Mouse (Mus musculus) heart, embryonic 14.5 days (tissue): Measurements from ENCODE around the gene Prmt3. TPM values are rescaled to one million over a fixed set of nuclear protein-coding genes. Genes with fewer than 3 reads are reported as not detected.

Experiments
- ATAC-seq: fragments of 200-750 bp; cut with Nextera tagmentation; 2 replicates; pipeline ENCODE4 v1.8.0; 2017; ENCODE audit warnings: low read depth, moderate TSS enrichment; ENCODE audit not compliant: insufficient number of reproducible peaks, insufficient read depth, low FRiP score
- H3K27ac ChIP-seq, 2 experiments: fragments of 200-500 bp in 1 of 2; fragments of 300-500 bp in 1 of 2; sonication (generic) in 1 of 2; replicated peaks in 1 of 2; 2 replicates each; pipeline ENCODE4 v1.5.1; 2012 to 2014; ENCODE audit warnings: low read depth in 2 of 2, low read length in 2 of 2, control low read depth in 1 of 2, mild to moderate bottlenecking in 1 of 2, mixed read lengths in 1 of 2; ENCODE audit not compliant: control insufficient read depth in 1 of 2, insufficient read depth in 1 of 2
- H3K27me3 ChIP-seq: fragments of 300-500 bp; sonication (generic); 2 replicates; pipeline ENCODE4 v1.6.1; 2014; ENCODE audit warnings: mild to moderate bottlenecking, low read length, control low read depth; ENCODE audit not compliant: control insufficient read depth, insufficient read depth
- H3K36me3 ChIP-seq: fragments of 300-500 bp; sonication (generic); 2 replicates; pipeline ENCODE4 v1.6.1; 2014; ENCODE audit warnings: mild to moderate bottlenecking, control low read depth, low read length, mixed read lengths; ENCODE audit not compliant: control insufficient read depth, insufficient read depth
- H3K4me1 ChIP-seq, 2 experiments: fragments of 200-500 bp in 1 of 2; fragments of 300-500 bp in 1 of 2; sonication (generic) in 1 of 2; 2 replicates each; pipeline ENCODE4 v1.6.1; 2012 to 2014; ENCODE audit warnings: low read length in 2 of 2, control low read depth in 1 of 2, mixed read lengths in 1 of 2; ENCODE audit not compliant: control insufficient read depth in 2 of 2, insufficient read depth in 2 of 2
- H3K4me2 ChIP-seq: fragments of 300-500 bp; sonication (generic); 2 replicates; pipeline ENCODE4 v1.6.1; 2014; ENCODE audit warnings: mild to moderate bottlenecking, low read length
- H3K4me3 ChIP-seq, 2 experiments: fragments of 200-500 bp in 1 of 2; fragments of 300-500 bp in 1 of 2; sonication (generic) in 1 of 2; 2 replicates each; pipeline ENCODE4 v1.5.1; 2012 to 2014; ENCODE audit warnings: low read length in 2 of 2, mild to moderate bottlenecking in 2 of 2, control low read depth in 1 of 2, low read depth in 1 of 2, moderate library complexity in 1 of 2; ENCODE audit not compliant: control insufficient read depth in 1 of 2, insufficient read depth in 1 of 2
- H3K9ac ChIP-seq: fragments of 300-500 bp; sonication (generic); 2 replicates; pipeline ENCODE4 v1.6.1; 2014; ENCODE audit warnings: mild to moderate bottlenecking, low read length
- H3K9me3 ChIP-seq: fragments of 300-500 bp; sonication (generic); 2 replicates; pipeline ENCODE4 v1.6.1; 2016; ENCODE audit warnings: low read length, control low read depth; ENCODE audit not compliant: control insufficient read depth
- WGBS: fragments of 180-500 bp; shearing (Covaris S2); extraction: QIAGEN DNeasy Blood & Tissue Kit; methylation state at CpG from one replicate; pipeline ENCODE4 v1.1.7; 2014; 5-methylcytosine and 5-hydroxymethylcytosine counted together
- polyA plus RNA-seq: library from polyadenylated mRNA; unstranded; fragments of >200 nt; fragmentation: Nextera tagmentation; extraction: Ambion mirVana; gene quantifications from 2 replicates; pipeline ENCODE4 v1.2.1, GENCODE M21; 2014

Prmt3 gene
- polyA plus RNA-seq, 1 experiment from 2014 or later, result 45.7 TPM

- no peak overlapping the region for H3K27ac ChIP-seq
- no peak overlapping the region for H3K4me2 ChIP-seq
- H3K9me3 ChIP-seq, result no peaks in the 10 kb centered on the region
- H3K36me3 ChIP-seq, result no peaks in the 10 kb centered on the region
- H3K4me1 ChIP-seq, result peaks cover 9 to 12% of the 10 kb centered on the region in 2 experiments
- 70% methylated on average over 8 of the region's 8 CpGs for WGBS
- no peak overlapping the region for H3K9ac ChIP-seq
- no peaks in the 10 kb centered on the region for H3K27me3 ChIP-seq
- no peak overlapping the region for H3K4me3 ChIP-seq
- no peak for ATAC-seq
These were observed 102.0 kb downstream of the Prmt3 start for GRCm38 (mm10) chr7:49879998-49880707.

GRCm38 (mm10) chr7:49882288-49882687 lies 104.1 kb downstream of the Prmt3 start:
- H3K4me1 ChIP-seq, result peaks cover 9 to 12% of the 10 kb centered on the region in 2 experiments
- peak overlapping the region in 1 of 2 experiments; percentile 44; a peak in 1 of 4 replicates for H3K27ac ChIP-seq
- ATAC-seq, result 0 out of 2 replicates have a peak, but pooled peaks have one; percentile 13
- 9% methylated on average over 4 of the region's 4 CpGs for WGBS
- no peaks in the 10 kb centered on the region for H3K27me3 ChIP-seq
- H3K9me3 ChIP-seq, result no peaks in the 10 kb centered on the region
- H3K36me3 ChIP-seq, result no peaks in the 10 kb centered on the region
- no peak overlapping the region for H3K9ac ChIP-seq
- peak overlapping the region; percentile 55 for H3K4me2 ChIP-seq
- H3K4me3 ChIP-seq, result no peak overlapping the region; a peak in 1 of 4 replicates

- H3K4me3 ChIP-seq, result no peak overlapping the region; a peak in 1 of 4 replicates
- H3K36me3 ChIP-seq, result no peaks in the 10 kb centered on the region
- ATAC-seq, result no peak
- H3K27me3 ChIP-seq, result no peaks in the 10 kb centered on the region
- peak overlapping the region; percentile 55 for H3K4me2 ChIP-seq
- 11% methylated on average over 16 of the region's 16 CpGs for WGBS
- no peaks in the 10 kb centered on the region for H3K9me3 ChIP-seq
- peaks cover 9 to 12% of the 10 kb centered on the region in 2 experiments for H3K4me1 ChIP-seq
- no peak overlapping the region for H3K9ac ChIP-seq
- no peak overlapping the region for H3K27ac ChIP-seq
These were observed 104.7 kb downstream of the Prmt3 start for GRCm38 (mm10) chr7:49882694-49883389.

GRCm38 (mm10) chr7:49887776-49888390 lies 109.7 kb downstream of the Prmt3 start:
- Histone ChIP-seq H3K9me3 (no peaks in the 10 kb centered on the region), H3K27ac (no peak overlapping the region), H3K27me3 (no peaks in the 10 kb centered on the region), H3K4me1 (peaks cover 1 to 3% of the 10 kb centered on the region in 2 experiments; a peak in 3 of 4 replicates), H3K36me3 (no peaks in the 10 kb centered on the region), H3K4me2 (no peak overlapping the region), H3K4me3 (no peak overlapping the region), H3K9ac (no peak overlapping the region)
- no peak for ATAC-seq
- 60% methylated on average over 2 of the region's 2 CpGs for WGBS

DNA sequence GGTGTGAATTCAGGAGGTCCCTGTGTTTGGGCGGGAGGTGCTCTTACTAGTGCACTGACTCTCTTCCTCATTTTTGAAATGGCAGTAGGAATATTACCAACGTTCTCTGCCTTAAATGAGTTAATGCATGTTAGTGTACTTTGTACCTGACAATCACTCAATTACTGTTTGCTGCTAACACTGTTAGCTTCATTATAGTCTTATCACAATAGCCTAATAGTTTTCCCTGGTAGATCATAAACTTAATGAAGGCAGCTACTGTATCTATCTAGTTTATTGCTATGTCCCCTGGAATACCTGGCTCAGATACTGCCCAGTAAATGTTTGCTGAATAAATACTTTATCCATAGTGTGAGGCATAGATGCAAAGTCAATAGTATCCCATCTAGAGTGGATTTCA lies 116.6 kb downstream of the Prmt3 start:
- H3K4me3 ChIP-seq, result no peak overlapping the region
- no peaks in the 10 kb centered on the region for H3K9me3 ChIP-seq
- no peaks in the 10 kb centered on the region for H3K36me3 ChIP-seq
- no peaks in the 10 kb centered on the region for H3K4me1 ChIP-seq
- no peak for ATAC-seq
- H3K4me2 ChIP-seq, result no peak overlapping the region
- H3K27ac ChIP-seq, result no peak overlapping the region
- 67% methylated on average over 2 of the region's 2 CpGs for WGBS
- H3K9ac ChIP-seq, result no peak overlapping the region
- H3K27me3 ChIP-seq, result no peaks in the 10 kb centered on the region

- no peak overlapping the region for H3K9ac ChIP-seq
- no peaks in the 10 kb centered on the region for H3K9me3 ChIP-seq
- WGBS, result 70% methylated on average over 6 of the region's 6 CpGs
- no peaks in the 10 kb centered on the region for H3K4me1 ChIP-seq
- no peak overlapping the region for H3K27ac ChIP-seq
- no peaks in the 10 kb centered on the region for H3K36me3 ChIP-seq
- no peak for ATAC-seq
- no peak overlapping the region for H3K4me2 ChIP-seq
- no peaks in the 10 kb centered on the region for H3K27me3 ChIP-seq
- H3K4me3 ChIP-seq, result no peak overlapping the region
These were observed 117.2 kb downstream of the Prmt3 start for GRCm38 (mm10) chr7:49895296-49895695.

DNA sequence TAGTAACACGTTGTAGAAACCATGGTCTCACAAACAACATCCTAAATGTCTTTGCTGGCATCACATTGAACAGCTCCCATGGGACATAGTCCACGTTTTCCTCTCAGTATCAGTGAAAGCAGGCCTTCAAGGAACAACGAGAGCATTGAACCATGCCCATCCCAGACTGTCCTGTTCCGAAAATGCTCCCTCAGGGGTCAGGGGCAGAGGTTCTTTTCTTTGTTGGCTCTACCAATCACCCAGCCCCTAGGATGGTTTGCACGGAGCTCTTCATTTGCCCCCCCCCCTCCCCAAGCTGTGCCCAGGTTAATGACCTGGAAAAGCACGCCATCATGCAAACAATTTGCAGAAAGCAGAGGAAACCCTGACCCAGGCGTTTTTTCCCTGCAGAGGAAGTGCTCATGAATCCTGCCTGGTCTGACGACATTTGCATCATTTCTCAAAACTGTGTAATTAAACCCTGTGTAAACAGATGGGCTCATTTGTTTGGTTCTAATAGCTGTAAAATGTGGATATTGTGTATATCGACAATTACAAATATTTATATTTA lies 123.9 kb downstream of the Prmt3 start:
- no peaks in the 10 kb centered on the region for H3K9me3 ChIP-seq
- H3K27ac ChIP-seq, result no peak overlapping the region
- H3K36me3 ChIP-seq, result no peaks in the 10 kb centered on the region
- no peak overlapping the region for H3K4me2 ChIP-seq
- no peak overlapping the region for H3K4me3 ChIP-seq
- H3K27me3 ChIP-seq, result peaks cover 34% of the 10 kb centered on the region
- 50% methylated on average over 9 of the region's 9 CpGs for WGBS
- H3K4me1 ChIP-seq, result no peaks in the 10 kb centered on the region
- ATAC-seq, result no peak
- H3K9ac ChIP-seq, result no peak overlapping the region
